Mouse (Mus musculus) hindbrain, embryonic 14.5 days (tissue): ENCODE measurements at regions not wholly inside any gene's neighbourhood (a gene's known extent, or its start where the extent isn't known, plus 50 kb on each side); places are given as distances from the start of the nearest gene placed in this dataset.

ENCODE experiments used
- ATAC-seq: fragments of 200-750 bp; cut with Nextera tagmentation; 2 replicates; pipeline ENCODE4 v1.8.0; 2017; ENCODE audit warnings: moderate number of reproducible peaks, mild to moderate bottlenecking, moderate TSS enrichment, moderate library complexity; ENCODE audit not compliant: low FRiP score
- DNase-seq: peaks from one replicate; pipeline ENCODE4 v3.0.0-alpha.2; 2015; ENCODE audit warnings: low spot score
- H3K27ac ChIP-seq: fragments of 300-500 bp; sonication (generic); 2 replicates; pipeline ENCODE4 v1.5.1; 2014; ENCODE audit warnings: mild to moderate bottlenecking, moderate library complexity
- H3K27me3 ChIP-seq: fragments of 300-500 bp; sonication (generic); 2 replicates; pipeline ENCODE4 v1.6.1; 2014; ENCODE audit warnings: mild to moderate bottlenecking, low read length, mixed read lengths; ENCODE audit not compliant: control insufficient read depth, insufficient read depth
- H3K36me3 ChIP-seq: fragments of 300-500 bp; sonication (generic); replicated peaks from 2 replicates; pipeline ENCODE4 v1.6.1; 2014; ENCODE audit not compliant: control insufficient read depth, insufficient read depth
- H3K4me1 ChIP-seq: fragments of 300-500 bp; sonication (generic); replicated peaks from 2 replicates; pipeline ENCODE4 v1.6.1; 2014; ENCODE audit warnings: antibody characterized with exemption, low read length, mixed read lengths; ENCODE audit not compliant: control insufficient read depth, insufficient read depth
- H3K4me2 ChIP-seq: fragments of 300-500 bp; sonication (generic); replicated peaks from 2 replicates; pipeline ENCODE4 v1.6.1; 2014; ENCODE audit warnings: mild to moderate bottlenecking, moderate library complexity
- H3K4me3 ChIP-seq: fragments of 300-500 bp; sonication (generic); replicated peaks from 2 replicates; pipeline ENCODE4 v1.5.1; 2014; ENCODE audit warnings: mild to moderate bottlenecking, low read length
- H3K9ac ChIP-seq: fragments of 300-500 bp; sonication (generic); 2 replicates; pipeline ENCODE4 v1.6.1; 2014
- H3K9me3 ChIP-seq: fragments of 300-500 bp; sonication (generic); 2 replicates; pipeline ENCODE4 v1.6.1; 2016; ENCODE audit warnings: low read length; ENCODE audit not compliant: control insufficient read depth
- WGBS: fragments of 180-500 bp; shearing (Covaris S2); extraction: QIAGEN DNeasy Blood & Tissue Kit; methylation state at CpG from one replicate; pipeline ENCODE4 v1.1.7; 2014; 5-methylcytosine and 5-hydroxymethylcytosine counted together

DNA sequence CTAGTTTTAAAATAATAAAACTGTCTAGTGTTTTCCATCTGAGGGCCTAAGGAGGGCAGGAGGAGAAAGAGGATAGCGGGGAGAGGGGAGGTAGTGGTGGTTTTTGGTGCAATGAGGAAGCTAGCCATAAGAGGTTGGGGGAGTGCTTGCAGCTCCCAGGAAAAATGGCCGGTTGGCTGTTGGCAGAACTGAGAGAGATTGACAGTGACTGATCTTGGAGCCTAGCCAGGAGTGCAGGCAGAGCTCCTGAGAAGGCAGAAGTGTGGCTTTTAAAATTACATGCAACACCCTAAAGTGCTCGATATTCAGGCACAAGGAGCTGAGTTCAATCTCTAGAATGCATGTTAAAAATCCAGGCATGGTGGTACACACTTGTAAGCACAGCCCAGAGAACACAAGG is 938.3 kb upstream of the 2610301B20Rik start:
- Histone ChIP-seq H3K27ac (no peak overlapping the region), H3K9me3 (no peaks in the 10 kb centered on the region), H3K4me2 (no peak overlapping the region), H3K9ac (no peak overlapping the region), H3K36me3 (no peaks in the 10 kb centered on the region), H3K27me3 (no peaks in the 10 kb centered on the region), H3K4me3 (no peak overlapping the region), H3K4me1 (no peaks in the 10 kb centered on the region)
- 59% methylated on average over 3 of the region's 3 CpGs for WGBS
- ATAC-seq (no peak), DNase-seq (no peak)

GRCm38 (mm10) chr4:9951441-9951840 is 922.9 kb upstream of the 2610301B20Rik start:
- Histone ChIP-seq H3K4me3 (no peak overlapping the region), H3K4me1 (no peaks in the 10 kb centered on the region), H3K27me3 (no peaks in the 10 kb centered on the region), H3K27ac (no peak overlapping the region), H3K9me3 (no peaks in the 10 kb centered on the region), H3K4me2 (no peak overlapping the region), H3K9ac (no peak overlapping the region), H3K36me3 (no peaks in the 10 kb centered on the region)
- ATAC-seq (no peak), DNase-seq (no peak)
- WGBS: 89% methylated on average over 4 of the region's 4 CpGs

DNA sequence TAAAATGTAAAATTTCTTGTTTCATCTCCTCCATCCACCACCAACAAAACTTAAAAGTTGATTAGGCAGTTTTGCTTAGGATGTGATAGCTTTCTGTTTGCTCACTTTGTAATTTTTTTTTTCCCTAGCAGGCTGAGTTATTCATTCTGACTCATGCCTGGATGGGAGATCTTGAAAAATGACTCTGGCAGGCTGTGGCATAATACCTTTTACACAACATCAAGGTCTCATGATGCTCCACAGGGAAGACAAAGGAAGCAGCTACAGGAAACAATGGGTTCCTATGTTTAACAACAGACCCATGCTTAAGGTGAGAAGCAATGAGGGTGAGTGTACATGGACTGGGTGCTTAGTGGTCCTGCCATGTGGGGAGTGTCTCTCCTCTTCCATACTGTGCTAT is 899.7 kb upstream of the 2610301B20Rik start:
- Histone ChIP-seq H3K4me2 (no peak overlapping the region), H3K9ac (no peak overlapping the region), H3K36me3 (no peaks in the 10 kb centered on the region), H3K9me3 (no peaks in the 10 kb centered on the region), H3K4me3 (no peak overlapping the region), H3K27me3 (no peaks in the 10 kb centered on the region), H3K27ac (no peak overlapping the region), H3K4me1 (no peaks in the 10 kb centered on the region)
- no peak for DNase-seq
- no peak for ATAC-seq

- H3K27me3 ChIP-seq: no peaks in the 10 kb centered on the region
- no peak overlapping the region for H3K27ac ChIP-seq
- no peak for DNase-seq
- H3K4me3 ChIP-seq: no peak overlapping the region
- H3K4me2 ChIP-seq: no peak overlapping the region
- H3K9ac ChIP-seq: no peak overlapping the region
- WGBS: 81% methylated on average over 3 of the region's 3 CpGs
- H3K4me1 ChIP-seq: no peaks in the 10 kb centered on the region
- H3K36me3 ChIP-seq: no peaks in the 10 kb centered on the region
- H3K9me3 ChIP-seq: no peaks in the 10 kb centered on the region
- ATAC-seq: no peak
These were observed 892.8 kb upstream of the 2610301B20Rik start for GRCm38 (mm10) chr4:9981354-9982040.

- Histone ChIP-seq H3K9ac (no peak overlapping the region), H3K4me1 (no peaks in the 10 kb centered on the region), H3K36me3 (no peaks in the 10 kb centered on the region), H3K9me3 (no peaks in the 10 kb centered on the region), H3K27me3 (no peaks in the 10 kb centered on the region), H3K27ac (no peak overlapping the region), H3K4me3 (no peak overlapping the region), H3K4me2 (no peak overlapping the region)
- DNase-seq (no peak), ATAC-seq (no peak)
- WGBS: 90% methylated on average over 7 of the region's 7 CpGs
These were observed 891.3 kb upstream of the 2610301B20Rik start for GRCm38 (mm10) chr4:9982786-9983525.

- Histone ChIP-seq H3K4me3 (no peak overlapping the region), H3K9me3 (no peaks in the 10 kb centered on the region), H3K4me2 (no peak overlapping the region), H3K36me3 (no peaks in the 10 kb centered on the region), H3K27ac (no peak overlapping the region), H3K9ac (no peak overlapping the region), H3K27me3 (no peaks in the 10 kb centered on the region), H3K4me1 (no peaks in the 10 kb centered on the region)
- ATAC-seq (no peak), DNase-seq (no peak)
- WGBS: 35% methylated on average over 1 of the region's 1 CpGs
These were observed 880.4 kb upstream of the 2610301B20Rik start for GRCm38 (mm10) chr4:9993871-9994270.

- WGBS: 73% methylated on average over 1 of the region's 1 CpGs
These were observed 879.8 kb upstream of the 2610301B20Rik start for GRCm38 (mm10) chr4:9994466-9994865.

GRCm38 (mm10) chr4:10030316-10030715 is 844.0 kb upstream of the 2610301B20Rik start:
- no peak overlapping the region for H3K4me3 ChIP-seq
- no peak overlapping the region for H3K9ac ChIP-seq
- no peaks in the 10 kb centered on the region for H3K27me3 ChIP-seq
- H3K4me1 ChIP-seq: no peaks in the 10 kb centered on the region
- ATAC-seq (no peak), DNase-seq (no peak)
- no peaks in the 10 kb centered on the region for H3K36me3 ChIP-seq
- H3K27ac ChIP-seq: no peak overlapping the region
- no peaks in the 10 kb centered on the region for H3K9me3 ChIP-seq
- H3K4me2 ChIP-seq: no peak overlapping the region

More at GRCm38 (mm10) chr4:9994466-9994865, 879.8 kb upstream of the 2610301B20Rik start:
- Histone ChIP-seq H3K36me3 (no peaks in the 10 kb centered on the region), H3K4me1 (no peaks in the 10 kb centered on the region), H3K4me3 (no peak overlapping the region), H3K27ac (no peak overlapping the region), H3K27me3 (no peaks in the 10 kb centered on the region), H3K4me2 (no peak overlapping the region), H3K9ac (no peak overlapping the region), H3K9me3 (no peaks in the 10 kb centered on the region)
- DNase-seq: no peak
- no peak for ATAC-seq

GRCm38 (mm10) chr4:10031764-10032163 is 842.5 kb upstream of the 2610301B20Rik start:
- H3K27me3 ChIP-seq: no peaks in the 10 kb centered on the region

More at GRCm38 (mm10) chr4:10031764-10032163, 842.5 kb upstream of the 2610301B20Rik start:
- no peak for ATAC-seq
- Histone ChIP-seq H3K4me3 (no peak overlapping the region), H3K9ac (no peak overlapping the region), H3K36me3 (no peaks in the 10 kb centered on the region), H3K27ac (no peak overlapping the region), H3K9me3 (no peaks in the 10 kb centered on the region), H3K4me1 (no peaks in the 10 kb centered on the region), H3K4me2 (no peak overlapping the region)
- 26% methylated on average over 3 of the region's 3 CpGs for WGBS
- no peak for DNase-seq
